Mouse (Mus musculus) embryonic facial prominence, embryonic 10.5 days (tissue): ENCODE results near the gene Zbtb40. TPM values are rescaled to one million over a fixed set of nuclear protein-coding genes. Genes with fewer than 3 reads are reported as not detected.

Source experiments
- DNase-seq: peaks from one replicate; pipeline ENCODE4 v3.0.0-alpha.2; 2017; ENCODE audit warnings: low spot score
- H3K27ac ChIP-seq: fragments of 300-500 bp; sonication (generic); replicated peaks from 2 replicates; pipeline ENCODE4 v1.5.1; 2016; ENCODE audit warnings: mild to moderate bottlenecking
- H3K27me3 ChIP-seq: fragments of 300-500 bp; sonication (generic); replicated peaks from 2 replicates; pipeline ENCODE4 v1.6.1; 2016; ENCODE audit warnings: low read depth, mild to moderate bottlenecking; ENCODE audit not compliant: poor library complexity, severe bottlenecking
- H3K36me3 ChIP-seq: fragments of 300-500 bp; sonication (generic); replicated peaks from 2 replicates; pipeline ENCODE4 v1.6.1; 2016; ENCODE audit warnings: mild to moderate bottlenecking, moderate library complexity
- H3K4me1 ChIP-seq: fragments of 300-500 bp; sonication (generic); 2 replicates; pipeline ENCODE4 v1.6.1; 2016
- H3K4me3 ChIP-seq: fragments of 300-500 bp; sonication (generic); 2 replicates; pipeline ENCODE4 v1.5.1; 2016; ENCODE audit warnings: mild to moderate bottlenecking, moderate library complexity
- H3K9me3 ChIP-seq: fragments of 300-500 bp; sonication (generic); 2 replicates; pipeline ENCODE4 v1.6.1; 2016; ENCODE audit warnings: mild to moderate bottlenecking
- WGBS: fragments of 180-500 bp; shearing (Covaris S2); methylation state at CpG from one replicate; pipeline ENCODE4 v1.1.7; 2016; 5-methylcytosine and 5-hydroxymethylcytosine counted together
- polyA plus RNA-seq: library from polyadenylated mRNA; unstranded; fragments of >200 nt; fragmentation: Nextera tagmentation; extraction: Ambion mirVana; gene quantifications from 2 replicates; pipeline ENCODE4 v1.2.1, GENCODE M21; 2016

The Zbtb40 gene
- polyA plus RNA-seq, 1 experiment from 2014 or later = 6.5 TPM

DNA sequence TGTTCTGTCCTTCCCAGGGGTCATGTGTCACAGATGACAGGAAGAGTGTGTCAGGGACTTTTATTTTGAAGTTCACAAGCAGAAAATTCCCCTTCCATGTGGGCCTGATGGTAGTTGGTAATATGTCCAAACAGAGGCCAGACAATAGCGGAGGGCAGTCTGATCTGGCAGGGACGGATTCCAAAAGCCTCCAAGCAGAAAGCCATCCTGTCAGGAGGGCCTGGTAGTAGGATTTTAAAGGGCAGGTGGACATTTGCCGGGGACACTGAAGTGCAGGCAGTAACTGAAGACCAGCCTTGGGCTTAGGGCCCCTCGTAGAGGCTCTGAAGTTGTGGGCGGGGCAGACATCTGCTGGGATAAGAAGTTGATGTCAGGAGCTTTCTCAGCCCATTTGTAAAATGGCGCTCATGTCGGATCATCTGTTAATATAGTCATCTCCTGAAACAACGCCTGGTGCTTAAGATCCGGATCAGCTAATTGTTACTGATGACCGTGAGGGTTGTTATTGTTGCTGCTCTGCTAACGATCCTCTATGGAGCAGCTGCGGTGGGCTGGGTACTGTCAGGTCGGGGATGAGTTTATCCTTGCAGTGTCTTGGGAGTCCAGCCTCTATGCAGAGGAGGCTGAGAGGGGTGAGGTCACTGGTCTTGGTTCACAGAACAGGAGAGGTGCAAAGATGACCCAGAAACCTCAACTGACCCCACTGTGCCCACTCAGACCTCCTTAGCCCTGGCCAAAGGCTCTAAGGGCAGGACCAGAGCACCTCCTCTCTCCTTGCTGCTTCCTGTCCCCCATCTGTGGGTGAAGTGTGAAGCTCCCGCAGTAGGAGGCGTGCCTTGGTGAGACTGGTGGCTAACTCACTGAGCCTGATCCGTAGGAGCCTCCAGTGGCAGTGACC lies 81.9 kb downstream of the Zbtb40 start:
- WGBS = 49% methylated on average over 16 of the region's 16 CpGs
- H3K36me3 ChIP-seq = no peaks in the 10 kb centered on the region
- no peaks in the 10 kb centered on the region for H3K9me3 ChIP-seq
- DNase-seq = no peak
- 0 out of 2 replicates have a peak overlapping the region, but pooled peaks have one; percentile 45 for H3K27ac ChIP-seq
- H3K4me1 ChIP-seq = peaks cover 78% of the 10 kb centered on the region
- no peak overlapping the region for H3K4me3 ChIP-seq
- H3K27me3 ChIP-seq = peaks cover 100% of the 10 kb centered on the region

DNA sequence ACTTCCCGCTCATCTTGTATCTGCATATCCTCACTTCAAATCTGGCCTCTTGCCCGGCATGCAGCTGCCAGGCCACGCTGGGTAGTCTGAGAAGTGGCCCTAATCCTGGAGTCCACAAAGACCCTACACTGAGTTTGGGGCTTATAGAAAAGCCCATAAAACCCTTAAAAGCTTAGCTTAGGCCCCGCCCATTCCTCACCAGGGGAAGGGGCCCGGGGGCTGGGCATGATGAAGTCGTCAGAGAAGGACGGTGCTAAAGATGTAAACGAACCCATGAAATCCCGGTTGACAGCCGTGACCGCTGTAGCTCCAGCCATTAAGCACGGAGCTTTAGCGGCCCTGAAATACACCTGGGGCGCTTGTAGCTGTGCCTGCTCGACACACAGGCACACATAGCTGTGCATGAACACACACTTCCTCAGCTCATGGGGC lies 83.6 kb downstream of the Zbtb40 start:
- Histone ChIP-seq H3K9me3 (no peaks in the 10 kb centered on the region), H3K27me3 (peaks cover 98% of the 10 kb centered on the region), H3K4me1 (peaks cover 88% of the 10 kb centered on the region), H3K4me3 (no peak overlapping the region), H3K36me3 (no peaks in the 10 kb centered on the region), H3K27ac (no peak overlapping the region)
- DNase-seq = peak; percentile 42
- WGBS = 18% methylated on average over 15 of the region's 15 CpGs

DNA sequence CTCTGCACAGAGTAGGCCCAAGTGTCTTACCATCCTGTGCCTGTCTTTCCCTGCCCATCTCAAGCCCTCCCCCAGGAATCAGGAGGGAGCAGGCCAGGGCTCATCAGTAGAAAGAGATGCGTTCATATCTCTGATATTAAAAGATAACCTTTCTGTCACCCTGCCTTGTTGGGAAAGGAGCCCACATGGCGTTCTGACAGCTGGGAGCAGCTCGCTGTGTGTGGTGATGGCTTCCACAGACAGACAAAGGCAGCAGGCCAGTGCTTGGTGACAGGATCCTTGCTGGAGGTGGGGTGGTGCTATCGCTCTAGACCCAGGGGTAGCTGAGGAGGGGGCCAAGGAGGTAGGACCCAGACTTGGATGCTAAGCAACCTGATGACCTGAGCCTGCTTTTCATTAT lies 86.2 kb downstream of the Zbtb40 start:
- 66% methylated on average over 4 of the region's 4 CpGs for WGBS
- no peak for DNase-seq
- H3K9me3 ChIP-seq = no peaks in the 10 kb centered on the region
- peaks cover 97% of the 10 kb centered on the region for H3K27me3 ChIP-seq
- H3K4me1 ChIP-seq = peaks cover 63% of the 10 kb centered on the region
- H3K4me3 ChIP-seq = no peak overlapping the region
- H3K27ac ChIP-seq = no peak overlapping the region
- no peaks in the 10 kb centered on the region for H3K36me3 ChIP-seq

DNA sequence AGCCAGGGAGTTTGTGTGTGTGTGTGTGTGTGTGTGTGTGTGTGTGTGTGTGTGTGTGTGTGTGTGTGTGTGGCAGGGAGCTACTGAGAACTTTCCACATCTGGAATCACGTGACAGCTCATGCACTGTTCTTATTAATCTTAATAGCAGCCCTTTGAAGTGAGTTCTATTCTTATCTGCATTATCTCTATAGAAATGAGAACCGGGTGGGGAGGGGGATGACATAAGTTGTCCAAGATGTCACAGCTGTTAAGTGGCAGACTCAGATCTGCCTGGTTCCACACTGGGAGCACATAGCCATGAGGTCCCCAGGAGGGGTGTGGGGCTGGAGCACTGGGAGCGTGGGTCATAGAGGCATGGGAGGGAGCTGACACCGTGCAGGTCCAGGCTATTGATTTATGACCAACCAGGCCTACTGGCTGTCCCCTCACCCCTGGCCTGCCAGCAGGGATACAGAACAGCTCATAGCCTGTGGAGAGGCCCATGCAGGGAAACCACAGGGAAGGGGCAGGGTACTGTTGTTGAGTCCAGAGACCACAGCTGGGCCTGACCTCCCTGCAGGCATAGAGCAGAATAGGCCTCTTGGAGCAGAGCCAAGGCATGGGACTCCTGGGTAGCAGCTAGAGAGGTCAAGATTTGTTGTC lies 86.8 kb downstream of the Zbtb40 start:
- H3K9me3 ChIP-seq = no peaks in the 10 kb centered on the region
- peaks cover 63% of the 10 kb centered on the region for H3K4me1 ChIP-seq
- WGBS = 42% methylated on average over 4 of the region's 4 CpGs
- no peak overlapping the region for H3K4me3 ChIP-seq
- H3K27ac ChIP-seq = no peak overlapping the region
- H3K36me3 ChIP-seq = no peaks in the 10 kb centered on the region
- peaks cover 97% of the 10 kb centered on the region for H3K27me3 ChIP-seq
- DNase-seq = peak; percentile 49

DNA sequence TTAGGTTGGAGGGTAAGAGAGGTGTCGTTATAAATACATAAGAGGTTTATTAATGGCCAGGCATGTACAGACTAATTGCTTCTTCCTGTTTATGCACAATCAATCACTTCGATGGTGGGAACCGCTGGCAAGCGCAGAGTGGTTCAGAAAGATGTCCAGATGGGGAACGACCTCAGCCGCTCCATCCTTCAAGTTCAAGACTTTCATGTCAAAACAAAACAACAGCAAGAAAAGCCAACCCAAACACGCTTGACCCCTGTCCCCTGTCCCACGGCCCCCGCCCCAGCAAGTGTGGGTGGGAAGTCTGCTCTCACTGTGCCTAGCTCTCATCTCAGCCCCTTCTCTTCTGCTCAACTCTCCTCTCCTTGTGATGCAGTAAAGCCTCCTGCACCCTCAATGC lies 88.0 kb downstream of the Zbtb40 start:
- Histone ChIP-seq H3K4me1 (peaks cover 61% of the 10 kb centered on the region), H3K4me3 (no peak overlapping the region), H3K36me3 (no peaks in the 10 kb centered on the region), H3K9me3 (no peaks in the 10 kb centered on the region), H3K27me3 (peaks cover 96% of the 10 kb centered on the region), H3K27ac (no peak overlapping the region)
- DNase-seq = no peak
- 66% methylated on average over 9 of the region's 9 CpGs for WGBS

DNA sequence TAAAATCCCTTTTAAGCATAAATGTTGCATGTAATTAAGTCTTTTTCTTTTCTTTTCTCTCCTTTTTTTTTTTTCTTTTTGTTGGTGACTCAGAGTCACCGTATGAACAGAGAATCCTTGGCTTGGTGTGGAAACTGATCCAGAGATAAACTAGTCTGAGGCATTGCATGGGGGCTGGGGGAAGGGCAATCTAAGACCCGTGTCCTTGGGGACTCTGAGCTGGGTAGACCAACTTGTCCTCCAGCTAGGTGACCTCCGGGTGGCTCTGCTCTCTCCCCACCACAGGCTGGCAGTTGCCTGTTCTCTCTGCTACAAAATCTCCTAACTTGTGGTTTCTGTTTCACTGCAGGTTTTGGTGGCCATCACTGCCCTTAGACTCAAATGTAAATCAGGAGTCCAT lies 88.5 kb downstream of the Zbtb40 start:
- Histone ChIP-seq H3K4me1 (peaks cover 58% of the 10 kb centered on the region), H3K27me3 (peaks cover 96% of the 10 kb centered on the region)
- 66% methylated on average over 3 of the region's 3 CpGs for WGBS

DNA sequence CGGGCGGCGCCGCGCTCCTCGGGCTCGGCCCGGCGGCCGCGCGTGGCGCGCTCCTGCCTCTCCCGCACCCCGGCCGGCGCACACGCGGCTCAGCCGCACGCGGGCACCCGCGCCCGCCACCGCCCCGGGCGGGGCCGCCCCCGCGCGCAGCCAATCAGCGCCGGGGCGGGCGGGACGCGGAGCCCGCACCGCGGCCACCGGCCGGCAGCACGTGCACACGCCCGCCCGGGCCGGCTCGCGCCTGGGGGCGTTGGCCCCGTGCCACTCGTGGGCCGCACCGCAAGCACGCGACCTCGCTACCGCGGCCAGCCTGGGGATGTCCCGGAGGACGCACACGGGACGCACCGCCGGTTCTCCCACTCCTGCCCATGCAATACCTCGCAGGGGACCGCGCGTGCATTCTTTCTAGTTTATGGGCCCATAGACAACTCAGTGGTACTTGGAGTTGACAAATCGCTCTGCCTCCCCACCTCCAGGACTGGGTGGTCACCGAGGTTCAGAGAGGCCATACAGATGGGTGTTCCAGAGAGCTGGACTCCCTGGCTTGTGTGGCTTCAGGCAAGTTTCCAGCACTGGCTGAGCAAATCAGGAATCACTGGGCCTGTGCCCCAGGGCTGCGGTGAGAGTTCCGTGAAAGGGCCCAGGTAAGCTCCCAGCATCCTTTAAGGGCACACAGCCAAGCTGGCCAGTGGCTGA lies 91.7 kb downstream of the Zbtb40 start, which contains the start of gene Epha8:
Epha8 (minus strand) TSS at position 66 of the 696 bp plus-strand sequence.
- Histone ChIP-seq H3K27ac (no peak within 1 kb of the TSS), H3K4me3 (peak within 1 kb of the TSS; percentile 57), H3K27me3 (peaks cover 96% of the 10 kb centered on the region), H3K4me1 (peaks cover 39% of the 10 kb centered on the region), H3K36me3 (no peaks in the 10 kb centered on the region), H3K9me3 (no peaks in the 10 kb centered on the region)
- 5% methylated on average over 75 of the region's 75 CpGs for WGBS
- DNase-seq = no peak

More for the DNA sequence above, 88.5 kb downstream of the Zbtb40 start:
- H3K4me3 ChIP-seq = no peak overlapping the region
- H3K9me3 ChIP-seq = no peaks in the 10 kb centered on the region
- DNase-seq = no peak
- no peaks in the 10 kb centered on the region for H3K36me3 ChIP-seq
- H3K27ac ChIP-seq = no peak overlapping the region

DNA sequence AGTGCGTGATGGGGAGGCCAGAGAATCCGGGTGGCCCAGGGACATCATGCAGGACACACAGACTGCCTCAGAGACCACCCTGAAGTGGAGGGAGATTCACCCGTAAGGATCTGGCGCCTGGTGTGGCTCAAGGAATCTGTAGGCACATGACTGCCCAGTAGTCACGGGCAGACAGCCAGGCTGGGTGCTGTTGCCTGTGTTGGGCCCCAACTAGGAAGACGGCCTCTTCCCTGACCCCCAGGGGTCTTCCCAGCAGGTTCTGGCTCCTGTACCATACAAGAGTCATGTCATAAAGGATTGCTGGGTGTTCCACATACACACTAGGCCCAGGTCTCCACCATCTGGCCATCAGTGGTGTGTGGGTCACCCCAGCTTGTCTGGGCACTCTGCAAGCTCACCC lies 94.0 kb downstream of the Zbtb40 start:
- H3K4me3 ChIP-seq = no peak overlapping the region
- no peaks in the 10 kb centered on the region for H3K9me3 ChIP-seq
- peaks cover 94% of the 10 kb centered on the region for H3K27me3 ChIP-seq
- H3K27ac ChIP-seq = no peak overlapping the region
- DNase-seq = no peak
- H3K36me3 ChIP-seq = no peaks in the 10 kb centered on the region
- WGBS = 71% methylated on average over 6 of the region's 6 CpGs
- peaks cover 25% of the 10 kb centered on the region for H3K4me1 ChIP-seq

DNA sequence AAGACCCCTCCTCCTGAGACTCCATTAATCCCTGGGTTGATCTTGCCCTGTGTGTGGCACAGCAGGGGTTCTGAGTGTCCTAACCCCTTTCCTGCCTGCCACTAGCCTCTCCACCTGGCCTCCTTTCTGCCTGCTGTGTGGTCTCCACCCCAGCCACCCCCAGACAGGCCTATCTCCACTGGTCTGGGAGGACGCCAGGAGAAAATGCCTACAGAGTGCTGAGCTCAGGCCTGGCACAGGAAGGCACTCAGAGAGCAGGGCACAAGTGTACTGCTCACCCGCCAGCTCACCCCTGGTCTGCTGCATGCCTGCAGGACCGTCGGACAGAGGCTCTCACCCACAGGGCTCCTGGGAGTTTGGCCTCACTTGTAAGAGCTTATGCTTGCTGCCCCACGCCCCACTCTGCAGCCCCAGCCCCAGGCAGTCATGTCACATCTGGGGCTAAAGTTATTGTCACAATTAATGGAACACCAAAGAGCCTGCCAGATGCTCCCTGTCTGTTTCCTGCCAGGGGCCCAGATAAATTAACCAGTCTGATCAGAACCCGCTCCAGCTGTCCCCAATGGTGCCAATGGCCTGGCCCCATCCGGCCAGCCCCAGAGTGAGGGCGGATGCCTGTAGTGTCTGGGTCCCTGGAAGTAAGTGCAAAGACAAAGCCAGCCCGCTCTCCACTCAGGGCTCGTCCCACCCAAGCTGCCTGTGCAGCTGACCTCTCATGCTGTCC lies 99.2 kb downstream of the Zbtb40 start:
- H3K27ac ChIP-seq = no peak overlapping the region; the same call in 1 of the 2 replicates

DNA sequence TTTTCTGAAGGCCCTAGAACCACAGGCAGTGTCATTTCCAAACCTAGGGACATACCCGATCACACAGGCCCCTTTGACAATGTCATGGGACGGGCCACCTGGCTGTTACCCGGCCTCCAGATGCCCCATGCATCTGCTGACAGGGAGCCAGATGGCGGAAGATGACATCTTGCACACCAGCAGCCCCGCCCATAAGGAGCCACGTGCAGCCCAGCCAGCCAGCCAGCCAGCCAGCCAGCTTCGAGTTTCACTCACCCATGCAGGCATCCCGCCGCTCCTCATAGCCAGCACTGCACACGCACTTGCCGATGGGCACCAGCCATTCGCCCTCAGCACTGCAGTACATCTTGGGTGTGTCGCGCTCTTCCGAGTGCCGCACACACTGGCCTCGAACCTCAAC lies 103.2 kb downstream of the Zbtb40 start:
- H3K4me3 ChIP-seq = no peak overlapping the region
- H3K27ac ChIP-seq = no peak overlapping the region
- WGBS = 68% methylated on average over 17 of the region's 17 CpGs
- H3K27me3 ChIP-seq = peaks cover 92% of the 10 kb centered on the region
- DNase-seq = peak; percentile 57
- no peaks in the 10 kb centered on the region for H3K9me3 ChIP-seq
- peaks cover 56% of the 10 kb centered on the region for H3K4me1 ChIP-seq
- H3K36me3 ChIP-seq = no peaks in the 10 kb centered on the region

More for the DNA sequence above, 99.2 kb downstream of the Zbtb40 start:
- WGBS = 42% methylated on average over 10 of the region's 10 CpGs
- Histone ChIP-seq H3K9me3 (no peaks in the 10 kb centered on the region), H3K4me3 (no peak overlapping the region), H3K27me3 (peaks cover 89% of the 10 kb centered on the region), H3K36me3 (no peaks in the 10 kb centered on the region), H3K4me1 (peaks cover 35% of the 10 kb centered on the region)
- no peak for DNase-seq

DNA sequence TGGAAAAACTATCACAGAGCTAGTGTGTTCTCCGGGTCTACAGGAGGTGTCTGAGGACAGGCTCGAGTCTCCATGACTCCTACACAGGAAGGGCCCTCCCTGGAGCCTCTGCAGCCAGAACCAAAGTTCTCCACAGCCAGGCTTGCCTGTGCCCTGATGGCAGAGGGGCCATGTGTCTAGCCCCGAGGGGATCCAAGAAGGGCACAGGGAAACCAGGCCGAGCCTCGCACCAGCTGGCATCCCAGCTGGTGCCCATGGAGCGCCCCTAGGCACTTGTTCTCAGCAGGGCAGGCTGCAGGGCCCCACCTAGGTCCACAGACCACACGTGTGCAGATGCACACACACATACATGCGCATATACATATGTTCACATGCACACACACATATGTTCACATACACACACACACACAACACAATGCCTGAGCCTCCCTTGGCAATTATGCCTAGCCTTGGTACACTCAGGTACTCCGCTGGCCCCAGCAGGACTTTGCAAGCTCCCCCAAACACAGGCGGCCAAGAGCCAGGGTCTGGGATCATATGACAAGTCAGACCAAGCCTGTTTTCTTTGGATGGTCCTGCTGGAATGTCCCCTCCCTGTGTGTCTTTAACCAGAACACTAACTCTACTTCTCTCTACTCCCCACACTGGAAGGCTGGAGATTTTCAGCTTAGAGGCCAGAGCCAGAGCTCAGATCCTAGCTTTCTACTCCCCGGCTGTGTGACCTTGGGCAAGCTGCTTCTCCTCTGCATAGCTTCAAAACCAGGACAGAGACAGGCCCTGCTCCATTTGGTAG lies 103.8 kb downstream of the Zbtb40 start:
- Histone ChIP-seq H3K27ac (no peak overlapping the region), H3K4me1 (peaks cover 52% of the 10 kb centered on the region), H3K4me3 (no peak overlapping the region), H3K9me3 (no peaks in the 10 kb centered on the region), H3K36me3 (no peaks in the 10 kb centered on the region), H3K27me3 (peaks cover 92% of the 10 kb centered on the region)
- DNase-seq = no peak
- WGBS = 77% methylated on average over 11 of the region's 11 CpGs
